Mouse (Mus musculus): ENCODE measurements around the gene Mapk1.

The Mapk1 gene

GRCm38 (mm10) chr16:17086669-17087193, 103.5 kb downstream of the Mapk1 start:
- no peak for DNase-seq

GRCm38 (mm10) chr16:17088346-17088745, 105.2 kb downstream of the Mapk1 start:
- no peak for DNase-seq

GRCm38 (mm10) chr16:17096938-17097337, 113.8 kb downstream of the Mapk1 start:
- DNase-seq: no peak
